Mouse (Mus musculus) liver, embryonic 15.5 days (tissue): ENCODE data around the gene Hipk1. TPM values are rescaled to one million over a fixed set of nuclear protein-coding genes. Genes with fewer than 3 reads are reported as not detected.
"Not testable (repeated sequence)": the region's sequence is repeated elsewhere in the genome, so short reads cannot be mapped to it uniquely, and the experiment has no call there.

ENCODE experiments used
- ATAC-seq: fragments of 200-750 bp; cut with Nextera tagmentation; 2 replicates; pipeline ENCODE4 v1.8.0; 2017; ENCODE audit warnings: moderate number of reproducible peaks, mild to moderate bottlenecking, moderate library complexity; ENCODE audit not compliant: insufficient read depth
- H3K27ac ChIP-seq: fragments of 300-500 bp; sonication (generic); replicated peaks from 2 replicates; pipeline ENCODE4 v1.5.1; 2015; ENCODE audit warnings: mild to moderate bottlenecking, inconsistent platforms
- H3K27me3 ChIP-seq: fragments of 300-500 bp; sonication (generic); 2 replicates; pipeline ENCODE4 v1.6.1; 2015; ENCODE audit warnings: mild to moderate bottlenecking, inconsistent platforms
- H3K36me3 ChIP-seq: fragments of 300-500 bp; sonication (generic); replicated peaks from 2 replicates; pipeline ENCODE4 v1.6.1; 2015; ENCODE audit warnings: moderate library complexity, mild to moderate bottlenecking, inconsistent platforms
- H3K4me1 ChIP-seq: fragments of 300-500 bp; sonication (generic); replicated peaks from 2 replicates; pipeline ENCODE4 v1.6.1; 2015; ENCODE audit warnings: inconsistent platforms
- H3K4me2 ChIP-seq: fragments of 300-500 bp; sonication (generic); 2 replicates; pipeline ENCODE4 v1.6.1; 2015; ENCODE audit warnings: moderate library complexity, mild to moderate bottlenecking, inconsistent platforms
- H3K4me3 ChIP-seq: fragments of 300-500 bp; sonication (generic); replicated peaks from 2 replicates; pipeline ENCODE4 v1.5.1; 2015; ENCODE audit warnings: mild to moderate bottlenecking, inconsistent platforms
- H3K9ac ChIP-seq: fragments of 300-500 bp; sonication (generic); 2 replicates; pipeline ENCODE4 v1.6.1; 2015; ENCODE audit warnings: moderate library complexity, mild to moderate bottlenecking, inconsistent platforms
- H3K9me3 ChIP-seq: fragments of 300-500 bp; sonication (generic); replicated peaks from 2 replicates; pipeline ENCODE4 v1.6.1; 2016; ENCODE audit warnings: inconsistent platforms
- WGBS: fragments of 180-500 bp; shearing (Covaris S2); methylation state at CpG from one replicate; pipeline ENCODE4 v1.1.7; 2015; ENCODE audit warnings: mixed read lengths; ENCODE audit not compliant: insufficient replicate concordance; 5-methylcytosine and 5-hydroxymethylcytosine counted together
- polyA plus RNA-seq: library from polyadenylated mRNA; unstranded; fragments of >200 nt; fragmentation: Nextera tagmentation; extraction: Ambion mirVana; gene quantifications from 2 replicates; pipeline ENCODE4 v1.2.1, GENCODE M21; 2015

Hipk1 gene
- polyA plus RNA-seq, 1 experiment from 2014 or later, result 15.3 TPM

DNA sequence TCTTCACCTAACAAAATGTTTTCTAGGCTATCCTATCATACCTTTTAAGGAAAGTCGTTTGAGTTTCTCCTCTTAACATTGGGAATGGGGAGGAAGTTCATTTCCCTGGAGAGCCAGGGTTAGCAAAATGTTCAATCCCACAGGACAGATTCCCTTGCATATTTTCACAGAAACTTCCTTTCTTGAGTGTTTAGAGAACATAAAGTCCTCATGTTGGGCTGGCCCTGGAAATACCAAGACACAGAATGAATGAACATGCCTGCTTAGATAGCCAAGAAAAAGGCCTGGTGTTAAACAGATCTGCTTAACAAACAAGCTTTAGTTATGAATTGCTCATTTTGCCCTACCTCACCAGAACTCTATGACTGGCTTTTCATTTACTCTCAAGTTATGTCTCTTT lies 1.2 kb upstream of the Hipk1 start:
- Histone ChIP-seq H3K36me3 (peaks cover 7% of the 10 kb centered on the region; the same call in 1 of the 2 replicates), H3K9ac (0 out of 2 replicates have a peak overlapping the region, but pooled peaks have one; percentile 9), H3K27ac (peak overlapping the region; percentile 95), H3K4me1 (peaks cover 73% of the 10 kb centered on the region), H3K4me3 (no peak overlapping the region), H3K27me3 (no peaks in the 10 kb centered on the region), H3K4me2 (0 out of 2 replicates have a peak overlapping the region, but pooled peaks have one; percentile 79), H3K9me3 (no peaks in the 10 kb centered on the region)
- WGBS, result 68% methylated on average over 1 of the region's 1 CpGs
- no peak for ATAC-seq

- H3K27me3 ChIP-seq, H3K9me3 ChIP-seq, H3K36me3 ChIP-seq, ATAC-seq: not testable (repeated sequence)
- WGBS, result 64% methylated on average over 5 of the region's 5 CpGs
- H3K4me2 ChIP-seq, result peak overlapping the region; percentile 79
- H3K4me3 ChIP-seq, result peak overlapping the region; percentile 74
- peak overlapping the region; percentile 95 for H3K27ac ChIP-seq
- H3K4me1 ChIP-seq, result peaks cover 74% of the 10 kb centered on the region
- peak overlapping the region; percentile 95 for H3K9ac ChIP-seq
Observed at GRCm38 (mm10) chr3:103792111-103792406, 696 bp upstream of the Hipk1 start.

GRCm38 (mm10) chr3:103790346-103791145 lies 817 bp downstream of the Hipk1 start:
- 0% methylated on average over 54 of the region's 61 CpGs for WGBS
- peaks cover 75% of the 10 kb centered on the region for H3K4me1 ChIP-seq
- ATAC-seq, result peak; percentile 68

DNA sequence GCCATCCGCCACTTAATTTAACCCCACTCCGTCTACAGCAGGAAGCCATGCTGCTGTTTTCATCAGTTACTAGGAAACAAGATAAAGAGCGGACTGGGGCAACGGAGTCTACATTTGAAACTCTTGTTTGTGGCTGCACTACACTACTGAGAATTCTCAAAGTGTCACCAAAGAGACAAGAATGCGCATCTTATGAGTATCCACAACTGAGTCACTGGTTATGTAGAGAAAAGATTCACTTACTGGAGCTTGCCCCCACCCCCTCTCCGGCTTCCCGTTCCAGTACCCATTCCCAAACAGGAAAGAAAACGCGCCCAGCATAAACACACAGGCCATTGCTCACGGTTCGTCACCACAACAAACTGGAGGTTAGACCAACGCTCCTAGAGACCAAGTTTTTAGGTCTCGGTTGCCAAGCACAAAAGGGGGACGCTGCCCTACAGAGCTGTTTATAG lies 1.4 kb downstream of the Hipk1 start:
- Histone ChIP-seq H3K9ac (peak overlapping the region; percentile 95), H3K4me1 (peaks cover 79% of the 10 kb centered on the region), H3K4me2 (peak overlapping the region; percentile 79), H3K36me3 (peaks cover 23% of the 10 kb centered on the region), H3K9me3 (no peaks in the 10 kb centered on the region), H3K27ac (peak overlapping the region; percentile 95), H3K4me3 (peak overlapping the region; percentile 74), H3K27me3 (no peaks in the 10 kb centered on the region)
- WGBS, result under 1% methylated on average over 14 of the region's 14 CpGs
- ATAC-seq, result peak; percentile 3; the same call in 1 of the 2 replicates

More at GRCm38 (mm10) chr3:103790346-103791145, 817 bp downstream of the Hipk1 start:
- H3K9me3 ChIP-seq, result no peaks in the 10 kb centered on the region
- peak overlapping the region; percentile 74 for H3K4me3 ChIP-seq
- H3K36me3 ChIP-seq, result peaks cover 19% of the 10 kb centered on the region; the same call in 1 of the 2 replicates
- H3K9ac ChIP-seq, result peak overlapping the region; percentile 95
- peak overlapping the region; percentile 79 for H3K4me2 ChIP-seq
- peak overlapping the region; percentile 95 for H3K27ac ChIP-seq
- no peaks in the 10 kb centered on the region for H3K27me3 ChIP-seq

- peak overlapping the region; percentile 74 for H3K4me3 ChIP-seq
- peak overlapping the region; percentile 95 for H3K9ac ChIP-seq
- WGBS, result 67% methylated on average over 7 of the region's 7 CpGs
- H3K9me3 ChIP-seq, result no peaks in the 10 kb centered on the region
- H3K36me3 ChIP-seq, result peaks cover 24% of the 10 kb centered on the region
- H3K4me1 ChIP-seq, result peaks cover 80% of the 10 kb centered on the region
- peak overlapping the region; percentile 79 for H3K4me2 ChIP-seq
- H3K27ac ChIP-seq, result peak overlapping the region; percentile 95
- ATAC-seq, result no peak
- H3K27me3 ChIP-seq, result no peaks in the 10 kb centered on the region
Observed at GRCm38 (mm10) chr3:103789096-103789495, 2.3 kb downstream of the Hipk1 start.

DNA sequence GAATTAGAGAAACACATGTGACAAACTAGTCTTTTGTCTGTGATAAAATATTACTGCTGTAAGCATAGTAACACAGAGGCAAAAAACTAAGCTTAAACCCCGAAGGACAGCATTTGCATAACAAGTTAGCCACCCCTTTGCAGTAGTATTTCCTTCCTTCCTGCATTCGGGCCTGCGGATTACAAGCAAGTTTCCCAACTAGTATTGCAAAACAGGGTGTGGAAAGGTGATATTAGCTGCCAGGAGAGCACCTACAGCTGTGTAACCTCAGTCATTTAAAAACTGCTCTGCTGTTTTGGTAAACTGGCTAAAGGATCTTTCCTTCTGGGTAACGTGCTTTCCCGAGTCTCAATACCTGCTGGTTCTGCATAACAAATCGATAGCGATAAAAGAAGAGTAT lies 4.1 kb downstream of the Hipk1 start:
- peak overlapping the region; percentile 56 for H3K27ac ChIP-seq
- no peak overlapping the region for H3K9ac ChIP-seq
- H3K36me3 ChIP-seq, result peaks cover 31% of the 10 kb centered on the region
- H3K4me2 ChIP-seq, result peak overlapping the region; percentile 45
- peaks cover 77% of the 10 kb centered on the region for H3K4me1 ChIP-seq
- H3K27me3 ChIP-seq, result no peaks in the 10 kb centered on the region
- ATAC-seq, result no peak
- peak overlapping the region; percentile 5 for H3K4me3 ChIP-seq
- H3K9me3 ChIP-seq, result no peaks in the 10 kb centered on the region
- 39% methylated on average over 7 of the region's 7 CpGs for WGBS

- peak overlapping the region; percentile 13 for H3K4me2 ChIP-seq
- peaks cover 46% of the 10 kb centered on the region for H3K36me3 ChIP-seq
- H3K27me3 ChIP-seq, result no peaks in the 10 kb centered on the region
- peaks cover 82% of the 10 kb centered on the region for H3K4me1 ChIP-seq
- no peak overlapping the region for H3K4me3 ChIP-seq
- no peak for ATAC-seq
- WGBS, result 50% methylated on average over 4 of the region's 4 CpGs
- H3K9me3 ChIP-seq, result no peaks in the 10 kb centered on the region
- H3K9ac ChIP-seq, result no peak overlapping the region
- peak overlapping the region; percentile 57 for H3K27ac ChIP-seq
Observed at GRCm38 (mm10) chr3:103782844-103783609, 8.3 kb downstream of the Hipk1 start.

DNA sequence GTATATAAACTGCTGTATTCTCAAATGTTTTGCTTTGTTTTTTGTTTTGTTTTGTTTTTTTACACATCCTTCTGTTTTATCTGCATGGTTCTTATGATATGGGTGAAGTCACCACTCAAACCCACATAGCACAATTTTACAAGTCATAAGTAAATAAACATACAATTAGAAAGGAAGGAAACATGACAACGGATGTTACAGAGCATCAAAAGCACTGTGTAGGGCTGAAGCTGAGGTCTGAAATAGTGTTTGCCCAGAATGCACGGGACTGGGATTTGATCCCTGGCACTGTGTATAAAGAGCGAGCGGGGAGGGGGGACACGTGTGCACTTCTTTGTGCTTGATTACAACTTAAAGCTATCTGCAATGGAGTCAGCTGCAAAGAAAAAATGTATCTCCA lies 10.6 kb downstream of the Hipk1 start:
- Histone ChIP-seq H3K36me3 (peaks cover 54% of the 10 kb centered on the region), H3K4me3 (no peak overlapping the region), H3K27ac (no peak overlapping the region), H3K9ac (no peak overlapping the region), H3K4me2 (no peak overlapping the region), H3K9me3 (no peaks in the 10 kb centered on the region), H3K27me3 (no peaks in the 10 kb centered on the region), H3K4me1 (peaks cover 66% of the 10 kb centered on the region)
- no peak for ATAC-seq
- WGBS, result 71% methylated on average over 5 of the region's 5 CpGs

GRCm38 (mm10) chr3:103780271-103780670 lies 11.1 kb downstream of the Hipk1 start:
- no peak overlapping the region for H3K9ac ChIP-seq
- no peak overlapping the region for H3K27ac ChIP-seq
- no peaks in the 10 kb centered on the region for H3K9me3 ChIP-seq
- peaks cover 58% of the 10 kb centered on the region for H3K36me3 ChIP-seq
- no peak overlapping the region for H3K4me3 ChIP-seq
- peaks cover 61% of the 10 kb centered on the region for H3K4me1 ChIP-seq
- WGBS, result 69% methylated on average over 3 of the region's 3 CpGs
- H3K27me3 ChIP-seq, result no peaks in the 10 kb centered on the region
- ATAC-seq, result no peak
- no peak overlapping the region for H3K4me2 ChIP-seq

- Histone ChIP-seq H3K9ac (no peak overlapping the region), H3K4me1 (peaks cover 51% of the 10 kb centered on the region), H3K27ac (no peak overlapping the region), H3K4me2 (no peak overlapping the region), H3K36me3 (peaks cover 63% of the 10 kb centered on the region), H3K9me3 (no peaks in the 10 kb centered on the region), H3K27me3 (no peaks in the 10 kb centered on the region), H3K4me3 (no peak overlapping the region)
- ATAC-seq, result no peak
- 53% methylated on average over 7 of the region's 7 CpGs for WGBS
Observed at GRCm38 (mm10) chr3:103779183-103779582, 12.2 kb downstream of the Hipk1 start.

DNA sequence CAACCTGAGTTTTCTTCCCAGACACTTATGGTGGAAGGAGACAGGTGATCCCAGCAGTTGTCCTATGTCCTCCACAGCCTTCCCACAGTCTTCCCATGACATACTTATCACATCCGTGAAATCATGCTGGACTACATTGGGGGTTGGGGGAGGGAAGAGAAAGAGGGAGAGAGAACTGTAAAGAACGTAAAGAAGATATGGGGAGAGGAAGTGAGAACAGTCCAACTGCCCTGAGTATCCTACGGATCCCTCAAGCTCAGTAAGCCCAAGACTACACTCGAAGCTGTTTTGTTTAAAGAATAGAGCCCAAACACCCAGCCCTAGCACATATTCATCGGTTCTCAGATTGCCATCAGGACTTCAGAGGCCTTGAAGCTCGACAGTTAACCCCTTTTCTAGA lies 12.7 kb downstream of the Hipk1 start:
- 61% methylated on average over 6 of the region's 6 CpGs for WGBS
- no peak overlapping the region for H3K9ac ChIP-seq
- no peak overlapping the region for H3K4me3 ChIP-seq
- H3K36me3 ChIP-seq, result peaks cover 63% of the 10 kb centered on the region
- H3K4me2 ChIP-seq, result no peak overlapping the region
- no peaks in the 10 kb centered on the region for H3K9me3 ChIP-seq
- H3K4me1 ChIP-seq, result peaks cover 49% of the 10 kb centered on the region
- H3K27me3 ChIP-seq, result no peaks in the 10 kb centered on the region
- no peak overlapping the region for H3K27ac ChIP-seq
- no peak for ATAC-seq
